Mouse (Mus musculus) lung, postnatal 0 days (tissue): ENCODE measurements around the gene Adcy5.

Experiments
- CTCF ChIP-seq: IDR thresholded peaks from 2 replicates; pipeline ENCODE4 v1.5.1; 2016; ENCODE audit warnings: antibody characterized with exemption, mild to moderate bottlenecking
- EP300 ChIP-seq: IDR thresholded peaks from 2 replicates; pipeline ENCODE4 v1.6.1; 2016; ENCODE audit warnings: antibody characterized with exemption, mild to moderate bottlenecking, control low read depth

- no peak for TF ChIP-seq CTCF
- TF ChIP-seq EP300: no peak
Observed at GRCm38 (mm10) chr16:35216826-35217491, 62.3 kb downstream of the Adcy5 start.
